Mouse (Mus musculus) myocyte (in vitro differentiated cells): ENCODE measurements around the gene Gpc6. TPM values are rescaled to one million over a fixed set of nuclear protein-coding genes. Genes with fewer than 3 reads are reported as not detected.

Experiments used
- H3K27me3 ChIP-seq: one replicate; pipeline ENCODE4 v1.6.1; 2011; ENCODE audit not compliant: control insufficient read depth, insufficient read depth, insufficient read length
- H3K36me3 ChIP-seq: one replicate; pipeline ENCODE4 v1.6.1; 2011; ENCODE audit not compliant: control insufficient read depth, insufficient read depth
- H3K4me2 ChIP-seq: one replicate; pipeline ENCODE4 v1.6.1; 2011; ENCODE audit warnings: low read depth, control low read depth
- H3K4me3 ChIP-seq: one replicate; pipeline ENCODE4 v1.5.1; 2011; ENCODE audit warnings: mild to moderate bottlenecking, control low read depth, moderate library complexity
- H3K79me2 ChIP-seq: one replicate; pipeline ENCODE4 v1.6.1; 2011; ENCODE audit not compliant: control insufficient read depth, insufficient read depth
- H3ac ChIP-seq: one replicate; pipeline ENCODE4 v1.6.1; 2011; ENCODE audit not compliant: control insufficient read depth, insufficient read length
- CEBPB ChIP-seq: IDR thresholded peaks from 2 replicates; pipeline ENCODE4 v1.6.1; 2011; ENCODE audit warnings: mild to moderate bottlenecking, moderate library complexity; ENCODE audit not compliant: poor library complexity, insufficient read depth, severe bottlenecking
- E2F4 ChIP-seq: IDR thresholded peaks from one replicate; pipeline ENCODE4 v1.6.1; 2011; ENCODE audit warnings: mild to moderate bottlenecking, control low read depth, moderate library complexity; ENCODE audit not compliant: insufficient read depth
- MAX ChIP-seq: IDR thresholded peaks from one replicate; pipeline ENCODE4 v1.6.1; 2011; ENCODE audit warnings: low read depth, mild to moderate bottlenecking, control low read depth
- MYOD1 ChIP-seq, 3 experiments: IDR thresholded peaks; one replicate each; pipeline ENCODE4 v1.6.1; 2011; ENCODE audit warnings: control low read depth in 2 of 3, low read depth in 2 of 3, mild to moderate bottlenecking in 2 of 3, moderate library complexity in 1 of 3; ENCODE audit not compliant: insufficient read length in 2 of 3, control insufficient read depth in 1 of 3
- MYOG ChIP-seq, 3 experiments: IDR thresholded peaks; one replicate each; pipeline ENCODE4 v1.6.1; 2011; ENCODE audit warnings: control low read depth in 2 of 3, low read depth in 2 of 3, mild to moderate bottlenecking in 2 of 3; ENCODE audit not compliant: insufficient read length in 2 of 3, control insufficient read depth in 1 of 3, insufficient read depth in 1 of 3
- POLR2A ChIP-seq: IDR thresholded peaks from one replicate; pipeline ENCODE4 v1.6.1; 2011; ENCODE audit warnings: low read depth, mild to moderate bottlenecking, control low read depth, moderate library complexity; ENCODE audit not compliant: insufficient read length
- POLR2AphosphoS2 ChIP-seq: IDR thresholded peaks from one replicate; pipeline ENCODE4 v1.6.1; 2011; ENCODE audit warnings: low read depth, control low read depth; ENCODE audit not compliant: insufficient read length
- REST ChIP-seq: IDR thresholded peaks from one replicate; pipeline ENCODE4 v1.6.1; 2011; ENCODE audit warnings: mild to moderate bottlenecking, control low read depth, moderate library complexity; ENCODE audit not compliant: insufficient read depth, insufficient read length
- SRF ChIP-seq: IDR thresholded peaks from one replicate; pipeline ENCODE4 v1.6.1; 2011; ENCODE audit warnings: low read depth; ENCODE audit not compliant: control insufficient read depth, insufficient read length
- TCF12 ChIP-seq: IDR thresholded peaks from one replicate; pipeline ENCODE4 v1.6.1; 2011; ENCODE audit warnings: mild to moderate bottlenecking, control low read depth; ENCODE audit not compliant: poor library complexity, insufficient read depth, severe bottlenecking
- TCF3 ChIP-seq: IDR thresholded peaks from one replicate; pipeline ENCODE4 v1.6.1; 2011; ENCODE audit warnings: low read depth, control low read depth; ENCODE audit not compliant: insufficient read length
- USF1 ChIP-seq: IDR thresholded peaks from one replicate; pipeline ENCODE4 v1.6.1; 2011; ENCODE audit warnings: low read depth, mild to moderate bottlenecking, control low read depth, moderate library complexity
- polyA plus RNA-seq: library from polyadenylated mRNA; unstranded; fragments of >200 nt; fragmentation: generic; extraction: Trizol; gene quantifications from one replicate; pipeline ENCODE4 v1.2.1, GENCODE M21; 2012; ENCODE audit warnings: missing spikeins

Gpc6 gene
- polyA plus RNA-seq, 1 experiment = 5.0 TPM

DNA sequence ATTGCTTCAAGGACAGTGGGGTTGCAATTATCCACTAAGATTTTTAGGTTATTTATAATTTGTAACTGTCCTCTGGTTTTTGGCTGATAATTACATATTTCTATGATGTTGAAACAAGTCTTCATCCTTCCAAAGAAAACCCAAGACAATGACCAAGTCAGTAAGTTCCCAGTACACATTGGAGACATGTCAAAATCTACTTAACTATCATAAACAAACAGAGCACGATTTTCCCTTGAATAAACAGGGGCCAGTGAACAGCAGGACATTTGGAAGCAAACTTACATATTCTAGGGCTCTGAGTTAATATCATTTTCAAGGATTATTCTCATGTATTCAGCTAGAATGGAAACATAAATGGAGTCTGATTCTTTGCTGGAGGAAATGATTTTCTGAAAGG is 205.2 kb downstream of the Gpc6 start:
- Histone ChIP-seq H3K36me3 (no peaks in the 10 kb centered on the region), H3K4me3 (no peak overlapping the region), H3ac (no peak overlapping the region), H3K4me2 (no peak overlapping the region), H3K27me3 (no peaks in the 10 kb centered on the region), H3K79me2 (no peaks in the 10 kb centered on the region)
- no peak for TF ChIP-seq TCF3

DNA sequence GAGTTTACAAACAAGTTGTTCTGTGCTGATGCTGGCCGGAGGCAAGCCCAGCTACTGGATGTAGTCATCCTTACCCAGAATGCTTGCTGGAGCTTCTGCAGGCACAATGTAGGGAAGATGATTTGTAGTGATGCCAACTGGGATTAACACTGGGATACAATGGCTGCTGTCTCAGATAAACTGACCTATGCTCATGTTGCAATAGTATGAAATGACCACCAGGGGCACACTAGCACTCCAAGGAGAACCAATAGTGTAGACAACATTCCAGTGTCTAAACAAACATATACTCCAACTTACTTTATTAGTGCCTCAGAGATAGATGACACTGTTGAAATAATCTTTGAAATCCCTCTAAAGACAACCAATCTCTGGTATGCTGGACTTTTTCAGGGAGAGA is 206.2 kb downstream of the Gpc6 start:
- Histone ChIP-seq H3K36me3 (no peaks in the 10 kb centered on the region), H3K4me2 (no peak overlapping the region), H3K79me2 (no peaks in the 10 kb centered on the region), H3K4me3 (no peak overlapping the region), H3ac (no peak overlapping the region), H3K27me3 (no peaks in the 10 kb centered on the region)
- no peak for TF ChIP-seq MYOG (IDR thresholded peaks at IDR 0.05; ENCODE audit: control insufficient read depth in 1 of 3, insufficient read depth in 1 of 3, insufficient read length in 2 of 3, low read depth in 2 of 3)
- no peak for TF ChIP-seq SRF
- TF ChIP-seq POLR2A = no peak
- TF ChIP-seq E2F4 = no peak
- no peak for TF ChIP-seq TCF12
- no peak for TF ChIP-seq MAX
- TF ChIP-seq MYOD1 (IDR thresholded peaks at IDR 0.05; ENCODE audit: control insufficient read depth in 1 of 3, insufficient read length in 2 of 3, low read depth in 2 of 3) = no peak
- TF ChIP-seq CEBPB = no peak
- no peak for TF ChIP-seq TCF3
- TF ChIP-seq USF1 = no peak
- no peak for TF ChIP-seq POLR2AphosphoS2
- TF ChIP-seq REST = no peak

DNA sequence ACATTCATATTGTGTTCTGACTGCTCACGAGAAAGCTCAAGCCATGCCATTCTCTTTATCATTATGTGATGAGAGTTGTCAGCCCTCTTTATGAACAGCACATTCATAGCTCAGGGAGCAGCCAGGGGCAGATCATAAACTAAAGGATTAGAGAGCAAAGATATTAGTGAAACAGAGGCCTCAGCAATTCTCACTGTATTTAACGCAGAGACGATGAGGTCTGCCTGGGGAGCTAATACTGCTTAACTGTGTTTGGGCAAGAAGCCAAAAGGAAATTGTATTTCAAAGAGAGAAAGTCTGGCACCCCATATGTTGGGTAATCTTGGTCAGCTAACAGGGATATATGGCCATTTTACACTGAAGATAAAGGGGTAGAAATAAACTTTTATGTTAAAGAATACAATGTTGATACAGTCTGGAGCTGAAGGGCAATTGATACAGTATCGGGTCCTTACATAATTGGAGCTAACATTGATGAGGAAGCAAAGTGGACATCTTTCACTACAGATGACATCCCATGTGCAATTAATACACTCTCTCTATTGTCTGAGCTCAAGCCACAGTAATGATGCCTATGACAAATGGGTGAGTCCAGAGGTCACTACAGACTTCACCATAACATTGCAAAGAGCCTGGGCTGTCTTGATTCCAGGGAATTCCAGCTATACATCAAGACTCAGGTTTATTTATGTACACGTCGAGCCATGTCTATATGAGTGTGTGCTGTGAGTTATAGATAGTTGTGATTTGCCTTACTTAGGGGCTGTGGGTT is 216.1 kb downstream of the Gpc6 start:
- H3K79me2 ChIP-seq = no peaks in the 10 kb centered on the region
- H3K27me3 ChIP-seq = no peaks in the 10 kb centered on the region
- no peak overlapping the region for H3K4me2 ChIP-seq
- no peak for TF ChIP-seq MAX
- no peak for TF ChIP-seq TCF3
- TF ChIP-seq MYOD1 (IDR thresholded peaks at IDR 0.05; ENCODE audit: control insufficient read depth in 1 of 3, insufficient read length in 2 of 3, low read depth in 2 of 3) = no peak
- TF ChIP-seq USF1 = no peak
- no peak for TF ChIP-seq SRF
- TF ChIP-seq MYOG (IDR thresholded peaks at IDR 0.05; ENCODE audit: control insufficient read depth in 1 of 3, insufficient read depth in 1 of 3, insufficient read length in 2 of 3, low read depth in 2 of 3) = no peak
- no peaks in the 10 kb centered on the region for H3K36me3 ChIP-seq
- no peak overlapping the region for H3ac ChIP-seq
- H3K4me3 ChIP-seq = no peak overlapping the region

DNA sequence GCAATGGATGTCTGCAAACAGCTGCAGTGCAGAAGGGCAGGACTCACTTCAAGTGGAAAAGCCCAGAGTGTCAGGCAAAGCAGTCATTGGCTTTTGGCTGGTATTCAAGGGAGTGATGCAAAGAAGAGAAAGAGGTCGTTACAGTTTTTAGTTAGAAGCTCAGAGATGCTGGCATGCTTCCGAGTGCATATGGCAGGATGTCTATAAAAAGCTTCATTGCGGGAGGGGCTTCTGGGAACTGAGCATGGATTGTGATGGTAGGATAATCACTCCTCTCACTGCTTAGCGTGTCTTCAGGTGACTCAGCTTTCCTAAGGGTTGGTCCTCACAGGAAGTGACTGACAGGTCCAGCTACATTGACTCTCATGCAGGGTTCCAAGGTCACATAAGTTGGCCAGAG is 221.0 kb downstream of the Gpc6 start:
- Histone ChIP-seq H3ac (no peak overlapping the region), H3K36me3 (no peaks in the 10 kb centered on the region), H3K4me3 (no peak overlapping the region), H3K79me2 (no peaks in the 10 kb centered on the region), H3K4me2 (no peak overlapping the region), H3K27me3 (no peaks in the 10 kb centered on the region)
- TF ChIP-seq MYOD1 (IDR thresholded peaks at IDR 0.05; ENCODE audit: control insufficient read depth in 1 of 3, insufficient read length in 2 of 3, low read depth in 2 of 3) = peak in 1 of 3 experiments; percentile 39
- no peak for TF ChIP-seq E2F4
- TF ChIP-seq SRF = no peak
- no peak for TF ChIP-seq TCF3
- TF ChIP-seq CEBPB = peak; percentile 79; the same call in 1 of the 2 replicates
- TF ChIP-seq MYOG (IDR thresholded peaks at IDR 0.05; ENCODE audit: control insufficient read depth in 1 of 3, insufficient read depth in 1 of 3, insufficient read length in 2 of 3, low read depth in 2 of 3) = no peak

DNA sequence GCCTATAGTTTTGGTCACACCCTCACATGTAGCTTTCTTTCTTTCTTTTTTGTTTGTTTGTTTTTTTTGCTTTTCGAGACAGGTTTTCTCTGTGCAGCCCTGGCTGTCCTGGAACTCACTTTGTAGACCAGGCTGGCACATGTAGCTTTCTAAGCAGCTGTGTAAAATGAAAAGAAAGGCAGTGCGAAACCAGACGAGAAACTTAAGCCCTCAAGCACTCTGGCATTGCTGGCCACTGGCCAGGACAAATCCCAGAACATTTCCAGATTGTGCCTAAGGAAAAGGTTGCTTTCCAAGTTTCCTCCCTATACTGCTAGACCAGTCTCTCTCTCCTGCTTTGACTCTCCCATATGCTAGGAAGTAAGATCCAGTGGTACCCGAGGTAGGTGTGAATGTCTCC is 221.6 kb downstream of the Gpc6 start:
- Histone ChIP-seq H3K4me2 (no peak overlapping the region), H3K79me2 (no peaks in the 10 kb centered on the region), H3K4me3 (no peak overlapping the region), H3ac (no peak overlapping the region), H3K27me3 (no peaks in the 10 kb centered on the region), H3K36me3 (no peaks in the 10 kb centered on the region)
- no peak for TF ChIP-seq MAX
- TF ChIP-seq TCF3 = no peak
- TF ChIP-seq POLR2AphosphoS2 = no peak
- no peak for TF ChIP-seq TCF12
- TF ChIP-seq SRF = no peak
- no peak for TF ChIP-seq REST
